In the genomic region with DNA sequence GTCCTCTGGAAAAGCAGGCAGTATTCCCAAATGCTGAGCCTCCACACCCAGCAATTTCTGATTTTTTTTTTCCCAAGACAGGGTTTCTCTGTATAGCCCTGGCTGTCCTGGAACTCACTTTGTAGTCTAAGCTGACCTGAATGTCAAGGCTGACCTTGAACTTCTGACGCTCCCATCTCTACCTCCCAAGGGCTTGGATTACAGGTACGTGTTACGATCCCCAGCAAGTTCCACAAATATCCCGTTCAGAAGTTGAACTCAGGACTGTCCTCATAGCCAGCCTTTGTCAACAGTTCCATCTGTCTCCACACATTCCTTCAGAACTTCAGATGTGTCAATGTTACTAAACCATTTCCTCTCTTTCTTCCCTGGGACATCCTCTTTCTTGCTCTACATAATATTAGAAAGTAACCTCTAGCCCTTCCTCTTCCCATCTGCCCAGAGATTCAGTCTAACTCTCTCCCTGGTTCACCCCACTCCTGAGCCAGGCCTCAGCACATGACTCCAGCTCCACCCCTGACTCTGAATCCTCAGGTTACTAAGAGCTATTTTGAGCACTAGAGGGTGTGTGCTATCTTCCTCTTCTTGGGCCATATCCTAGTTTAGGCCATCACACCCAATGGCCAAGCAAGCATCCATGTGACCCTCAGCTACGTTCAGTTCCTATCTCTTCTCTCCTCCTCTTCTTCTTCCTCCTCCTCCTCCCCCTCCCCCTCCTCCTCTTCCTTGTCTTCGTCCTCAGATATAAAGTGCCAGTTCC, we compare ENCODE assay signal across 13 mouse cellular contexts. TPM values are rescaled to one million over a fixed set of nuclear protein-coding genes. Genes with fewer than 3 reads are reported as not detected.
DNase-seq lines count a peak whose midpoint lies in the region; ATAC-seq and TF ChIP-seq lines count a peak whose summit lies in the region.
"Had no signal": no experiment of that assay in that cellular context is flagged by ENCODE, and none has a peak within 500 bp of the region (broad histone marks: within the 10 kb centered on the region; RNA-seq: fewer than 3 reads in every experiment).

No protein-coding gene starts in this region.

- no peak for ATAC-seq in heart, embryonic 11.5 days (replicated peaks; ENCODE audit: insufficient number of reproducible peaks, low FRiP score, low TSS enrichment)
- ATAC-seq in heart, embryonic 16.5 days (replicated peaks; ENCODE audit: extremely low read depth, insufficient read depth, low FRiP score), result no peak
- peak; percentile 47 for ATAC-seq in megakaryocyte progenitor cell, adult 5-6 weeks (replicated peaks; ENCODE audit: poor library complexity)
- no peak for ATAC-seq in forebrain, embryonic 11.5 days (replicated peaks; ENCODE audit: low FRiP score)

- TF ChIP-seq EP300 in heart, adult 2 months (IDR thresholded peaks at IDR 0.05; ENCODE audit: insufficient read depth, low read depth, low read length), result peak; percentile 78

- H3K4me3 ChIP-seq in heart, adult 2 months, result no peak overlapping the region
- no peak overlapping the region for H3K4me3 ChIP-seq in heart, embryonic 11.5 days (ENCODE audit: low read depth, low read length)
- H3K4me3 ChIP-seq in heart, embryonic 16.5 days (ENCODE audit: low read length), result no peak overlapping the region
- no peak overlapping the region for H3K4me3 ChIP-seq in forebrain, embryonic 11.5 days (ENCODE audit: low read depth, low read length)
- H3K4me3 ChIP-seq: forebrain, embryonic 10.5 days; hindbrain, embryonic 15.5 days; limb, embryonic 12.5 days had no signal

- no peak for TF ChIP-seq CTCF in heart, adult 2 months (IDR thresholded peaks at IDR 0.05)

- peaks cover 11% of the 10 kb centered on the region for H3K4me1 ChIP-seq in heart, adult 2 months (ENCODE audit: control insufficient read depth, insufficient read depth, low read length)
- H3K4me1 ChIP-seq in heart, embryonic 11.5 days (ENCODE audit: control insufficient read depth, insufficient read depth, low read length), result peaks cover 10% of the 10 kb centered on the region
- peaks cover 18% of the 10 kb centered on the region for H3K4me1 ChIP-seq in heart, embryonic 16.5 days (ENCODE audit: control insufficient read depth, insufficient read depth, low read length)
- peaks cover 6% of the 10 kb centered on the region; the same call in 1 of the 2 replicates for H3K4me1 ChIP-seq in forebrain, embryonic 11.5 days (replicated peaks; ENCODE audit: control insufficient read depth, insufficient read depth, low read length)

- DNase-seq in heart, adult 2 months, result peak in 1 of 2 experiments; percentile 75
- peak; percentile 63 for DNase-seq in R1 (ENCODE audit: low read depth, low spot score)
- no peak for DNase-seq in forebrain, embryonic 11.5 days (ENCODE audit: low spot score)
- DNase-seq in urinary bladder, postnatal 25 days (ENCODE audit: low spot score), result no peak
- DNase-seq in spleen, adult 18-20 months, result no peak
- DNase-seq: adrenal gland, postnatal 36 days; thymus, adult 2 months had no signal

- no peaks in the 10 kb centered on the region for H3K9me3 ChIP-seq in heart, embryonic 11.5 days (replicated peaks; ENCODE audit: control insufficient read depth, low read length)
- peaks cover 4% of the 10 kb centered on the region for H3K9me3 ChIP-seq in heart, embryonic 16.5 days (replicated peaks; ENCODE audit: control insufficient read depth, low read length)
- no peaks in the 10 kb centered on the region for H3K9me3 ChIP-seq in forebrain, embryonic 11.5 days (ENCODE audit: control insufficient read depth, low read length)
- H3K9me3 ChIP-seq: forebrain, embryonic 10.5 days; hindbrain, embryonic 15.5 days; limb, embryonic 12.5 days had no signal

- no peaks in the 10 kb centered on the region for H3K36me3 ChIP-seq in heart, adult 2 months (ENCODE audit: control insufficient read depth, insufficient read depth, low read length)
- H3K36me3 ChIP-seq in heart, embryonic 11.5 days (ENCODE audit: control insufficient read depth, insufficient read depth, low read length), result no peaks in the 10 kb centered on the region
- H3K36me3 ChIP-seq in heart, embryonic 16.5 days (ENCODE audit: control insufficient read depth, insufficient read depth), result no peaks in the 10 kb centered on the region
- H3K36me3 ChIP-seq in forebrain, embryonic 11.5 days (ENCODE audit: control insufficient read depth, insufficient read depth, low read length), result no peaks in the 10 kb centered on the region
- H3K36me3 ChIP-seq: hindbrain, embryonic 15.5 days had no signal

- H3K79me2 ChIP-seq in heart, adult 2 months (replicated peaks; ENCODE audit: control insufficient read depth, insufficient read depth, low read length), result no peaks in the 10 kb centered on the region

- intact Hi-C loops in heart, adult 2 months (cut with DNase I), result no loop called here

- no peaks in the 10 kb centered on the region for H3K27me3 ChIP-seq in heart, adult 2 months (ENCODE audit: control insufficient read depth, insufficient read depth, low read length)
- H3K27me3 ChIP-seq in heart, embryonic 11.5 days (ENCODE audit: control insufficient read depth, insufficient read depth, low read length), result no peaks in the 10 kb centered on the region
- H3K27me3 ChIP-seq in heart, embryonic 16.5 days (ENCODE audit: control insufficient read depth, insufficient read depth, low read length), result no peaks in the 10 kb centered on the region
- H3K27me3 ChIP-seq in forebrain, embryonic 11.5 days (ENCODE audit: control insufficient read depth, insufficient read depth, low read length), result no peaks in the 10 kb centered on the region
- H3K27me3 ChIP-seq: hindbrain, embryonic 15.5 days; limb, embryonic 12.5 days had no signal

- 36% methylated on average over 6 of the region's 6 CpGs for WGBS in heart, adult 2 months
- WGBS in heart, embryonic 11.5 days (ENCODE audit: insufficient replicate concordance), result 57% methylated on average over 6 of the region's 6 CpGs
- 47% methylated on average over 6 of the region's 6 CpGs for WGBS in heart, embryonic 16.5 days
- 87% methylated on average over 6 of the region's 6 CpGs for WGBS in forebrain, embryonic 11.5 days

- no peak overlapping the region for H3K9ac ChIP-seq in heart, adult 2 months (ENCODE audit: low read depth, low read length)
- no peak overlapping the region for H3K9ac ChIP-seq in heart, embryonic 11.5 days (ENCODE audit: low read depth, low read length)
- H3K9ac ChIP-seq in heart, embryonic 16.5 days (ENCODE audit: low read length), result no peak overlapping the region
- H3K9ac ChIP-seq in forebrain, embryonic 11.5 days (ENCODE audit: low read length), result no peak overlapping the region
- H3K9ac ChIP-seq: hindbrain, embryonic 15.5 days; limb, embryonic 12.5 days had no signal

- peak overlapping the region; percentile 89 for H3K27ac ChIP-seq in heart, adult 2 months
- H3K27ac ChIP-seq in heart, embryonic 11.5 days (ENCODE audit: low read depth, low read length), result no peak overlapping the region
- H3K27ac ChIP-seq in heart, embryonic 16.5 days (ENCODE audit: low read length), result peak overlapping the region; percentile 53
- no peak overlapping the region for H3K27ac ChIP-seq in forebrain, embryonic 11.5 days (ENCODE audit: low read depth, low read length)
- H3K27ac ChIP-seq: forebrain, embryonic 10.5 days; hindbrain, embryonic 15.5 days; limb, embryonic 12.5 days had no signal

- H3K4me2 ChIP-seq in heart, embryonic 11.5 days, result no peak overlapping the region
- no peak overlapping the region for H3K4me2 ChIP-seq in heart, embryonic 16.5 days (ENCODE audit: low read depth, low read length)
- H3K4me2 ChIP-seq in forebrain, embryonic 11.5 days (ENCODE audit: low read depth, low read length, severe bottlenecking), result no peak overlapping the region
- H3K4me2 ChIP-seq: hindbrain, embryonic 15.5 days; limb, embryonic 12.5 days had no signal

- TF ChIP-seq POLR2A in heart, adult 2 months (IDR thresholded peaks at IDR 0.05; ENCODE audit: insufficient read depth, low read depth, low read length), result peak; percentile 56

RNA-seq across cellular contexts. Expression of gene Ankrd52, which starts 3.7 kb away (rescaled TPM):
- 10 to 100 TPM; 41.8 to 47.5 TPM for total RNA-seq in heart, adult 2 months (2021)
- 29.2 and 34.6 TPM in 2 replicates for polyA plus RNA-seq in heart, adult 2 months (2012; rRNA removed)
- 9.3 and 11.7 TPM in 2 replicates for polyA plus RNA-seq in heart, embryonic 11.5 days (2014; fragmentation: Nextera tagmentation; extraction: Ambion mirVana)
- 8.1 and 8.5 TPM in 2 replicates for polyA plus RNA-seq in heart, embryonic 16.5 days (2015; fragmentation: Nextera tagmentation; extraction: Ambion mirVana)
- total RNA-seq in megakaryocyte progenitor cell, adult 5-6 weeks (2015), result 48.6 and 48.9 TPM in 2 replicates
- 9.0 and 11.6 TPM in 2 replicates for total RNA-seq in megakaryocyte progenitor cell, adult 5-6 weeks (2017)
- 13.3 and 15.4 TPM in 2 replicates for polyA plus RNA-seq in forebrain, embryonic 11.5 days (2014; fragmentation: Nextera tagmentation; extraction: Ambion mirVana)

RNA-seq across cellular contexts. Expression of gene Coq10a, which starts 4.4 kb away (rescaled TPM):
- total RNA-seq in heart, adult 2 months (2021), result 100 to 1,000 TPM; 332 to 391 TPM
- polyA plus RNA-seq in heart, adult 2 months (2012; rRNA removed), result 356 and 500 TPM in 2 replicates
- polyA plus RNA-seq in heart, embryonic 11.5 days (2014; fragmentation: Nextera tagmentation; extraction: Ambion mirVana), result 12.6 and 14.0 TPM in 2 replicates
- 13.4 and 19.4 TPM in 2 replicates for polyA plus RNA-seq in heart, embryonic 16.5 days (2015; fragmentation: Nextera tagmentation; extraction: Ambion mirVana)
- total RNA-seq in megakaryocyte progenitor cell, adult 5-6 weeks (2015), result 13.8 and 17.6 TPM in 2 replicates
- total RNA-seq in megakaryocyte progenitor cell, adult 5-6 weeks (2017), result 8.8 and 9.4 TPM in 2 replicates
- 21.0 and 23.1 TPM in 2 replicates for polyA plus RNA-seq in forebrain, embryonic 11.5 days (2014; fragmentation: Nextera tagmentation; extraction: Ambion mirVana)

RNA-seq across cellular contexts. Expression of gene Slc39a5, which starts 27.9 kb away (rescaled TPM):
- not detected for total RNA-seq in heart, adult 2 months (2021)
- not detected in 2 replicates for polyA plus RNA-seq in heart, adult 2 months (2012; rRNA removed)
- 0.52 TPM in 1 of 2 replicates, not detected in the other for polyA plus RNA-seq in heart, embryonic 11.5 days (2014; fragmentation: Nextera tagmentation; extraction: Ambion mirVana)
- polyA plus RNA-seq in heart, embryonic 16.5 days (2015; fragmentation: Nextera tagmentation; extraction: Ambion mirVana), result 0.41 TPM in 1 of 2 replicates, not detected in the other
- total RNA-seq in megakaryocyte progenitor cell, adult 5-6 weeks (2015), result not detected in 2 replicates
- not detected in 2 replicates for total RNA-seq in megakaryocyte progenitor cell, adult 5-6 weeks (2017)
- polyA plus RNA-seq in forebrain, embryonic 11.5 days (2014; fragmentation: Nextera tagmentation; extraction: Ambion mirVana), result 0.24 TPM in 1 of 2 replicates, not detected in the other
- total RNA-seq: adrenal gland, postnatal 36 days had no signal
- polyA plus RNA-seq: forebrain, embryonic 10.5 days; limb, embryonic 12.5 days had no signal

RNA-seq across cellular contexts. Expression of gene Cs, which starts 35.6 kb away (rescaled TPM):
- 1,000 to 10,000 TPM in 1 of 2 experiments, 100 to 1,000 TPM in 1; 947 to 1,091 TPM for total RNA-seq in heart, adult 2 months (2021)
- polyA plus RNA-seq in heart, adult 2 months (2012; rRNA removed), result 1,148 and 1,658 TPM in 2 replicates
- polyA plus RNA-seq in heart, embryonic 11.5 days (2014; fragmentation: Nextera tagmentation; extraction: Ambion mirVana), result 424 and 466 TPM in 2 replicates
- polyA plus RNA-seq in heart, embryonic 16.5 days (2015; fragmentation: Nextera tagmentation; extraction: Ambion mirVana), result 567 and 572 TPM in 2 replicates
- total RNA-seq in megakaryocyte progenitor cell, adult 5-6 weeks (2015), result 172 and 181 TPM in 2 replicates
- total RNA-seq in megakaryocyte progenitor cell, adult 5-6 weeks (2017), result 106 and 108 TPM in 2 replicates
- 263 and 278 TPM in 2 replicates for polyA plus RNA-seq in forebrain, embryonic 11.5 days (2014; fragmentation: Nextera tagmentation; extraction: Ambion mirVana)

RNA-seq across cellular contexts. Expression of gene Nabp2, which starts 38.1 kb away (rescaled TPM):
- total RNA-seq in heart, adult 2 months (2021), result 10 to 100 TPM; 45.2 to 48.2 TPM
- 25.0 and 25.1 TPM in 2 replicates for polyA plus RNA-seq in heart, adult 2 months (2012; rRNA removed)
- polyA plus RNA-seq in heart, embryonic 11.5 days (2014; fragmentation: Nextera tagmentation; extraction: Ambion mirVana), result 61.6 and 70.8 TPM in 2 replicates
- 55.9 and 60.4 TPM in 2 replicates for polyA plus RNA-seq in heart, embryonic 16.5 days (2015; fragmentation: Nextera tagmentation; extraction: Ambion mirVana)
- total RNA-seq in megakaryocyte progenitor cell, adult 5-6 weeks (2015), result 79.4 and 105 TPM in 2 replicates
- total RNA-seq in megakaryocyte progenitor cell, adult 5-6 weeks (2017), result 68.8 and 72.2 TPM in 2 replicates
- 151 TPM in 2 replicates for polyA plus RNA-seq in forebrain, embryonic 11.5 days (2014; fragmentation: Nextera tagmentation; extraction: Ambion mirVana)

Comparison
In these comparisons a context has a peak if more than half of its experiments do, and no peak if none do; other contexts are left out.
1. H3K27ac ChIP-seq: peak in heart, adult 2 months (single experiment) and heart, embryonic 16.5 days (single experiment); none in heart, embryonic 11.5 days (single experiment) and forebrain, embryonic 11.5 days (single experiment).
2. RNA of gene Coq10a, which starts 4.4 kb away (polyA plus RNA-seq): 356 to 500 TPM in heart, adult 2 months; 21.0 to 23.1 TPM in forebrain, embryonic 11.5 days, 13.4 to 19.4 TPM in heart, embryonic 16.5 days and 12.6 to 14.0 TPM in heart, embryonic 11.5 days; every median in the first group is over 10 times any median in the second.